8 mouse cellular contexts compared by ENCODE assay signal in genomic region chr1:166049046-166049827, GRCm38 (mm10). TPM values are rescaled to one million over a fixed set of nuclear protein-coding genes. Genes with fewer than 3 reads are reported as not detected.
DNase-seq lines count a peak whose midpoint lies in the region; ATAC-seq and TF ChIP-seq lines count a peak whose summit lies in the region.

No protein-coding gene starts in this region.

- H3K27me3 ChIP-seq in liver, embryonic 14.5 days (ENCODE audit: control insufficient read depth, insufficient read depth, low read length), result peaks cover 25% of the 10 kb centered on the region
- no peaks in the 10 kb centered on the region for H3K27me3 ChIP-seq in stomach, postnatal 0 days (ENCODE audit: control insufficient read depth, insufficient read depth, low read length)

- no peaks in the 10 kb centered on the region for H3K9me3 ChIP-seq in liver, embryonic 14.5 days (ENCODE audit: control insufficient read depth, low read length)
- H3K9me3 ChIP-seq in stomach, postnatal 0 days (ENCODE audit: control insufficient read depth, low read length), result no peaks in the 10 kb centered on the region

- ATAC-seq in liver, embryonic 14.5 days (ENCODE audit: insufficient read depth), result no peak
- no peak for ATAC-seq in stomach, postnatal 0 days (ENCODE audit: low FRiP score, low TSS enrichment)

- H3K27ac ChIP-seq in liver, embryonic 14.5 days, result no peak overlapping the region
- no peak overlapping the region; the same call in 1 of the 2 replicates for H3K27ac ChIP-seq in stomach, postnatal 0 days (replicated peaks)

- H3K4me1 ChIP-seq in liver, embryonic 14.5 days (replicated peaks; ENCODE audit: control insufficient read depth in 2 of 2, insufficient read depth in 2 of 2, low read length in 1 of 2), result peaks cover 0 to 9% of the 10 kb centered on the region in 2 experiments; a peak in 2 of 4 replicates
- peaks cover 5% of the 10 kb centered on the region; the same call in 1 of the 2 replicates for H3K4me1 ChIP-seq in stomach, postnatal 0 days (replicated peaks; ENCODE audit: control insufficient read depth, insufficient read depth)

- no peaks in the 10 kb centered on the region for H3K36me3 ChIP-seq in liver, embryonic 14.5 days (replicated peaks; ENCODE audit: control insufficient read depth, insufficient read depth, low read depth)
- H3K36me3 ChIP-seq in stomach, postnatal 0 days (ENCODE audit: control insufficient read depth, insufficient read depth, low read length), result no peaks in the 10 kb centered on the region

- no peak for TF ChIP-seq CTCF in liver, embryonic 14.5 days (IDR thresholded peaks at IDR 0.05; ENCODE audit: low read depth)
- TF ChIP-seq CTCF in stomach, postnatal 0 days (IDR thresholded peaks at IDR 0.05; ENCODE audit: low read depth), result no peak

- TF ChIP-seq EP300 in liver, embryonic 14.5 days (IDR thresholded peaks at IDR 0.05; ENCODE audit: low read depth), result no peak
- no peak for TF ChIP-seq EP300 in stomach, postnatal 0 days (optimal IDR thresholded peaks at IDR 0.05)

- H3K4me2 ChIP-seq in liver, embryonic 14.5 days (ENCODE audit: low read depth), result peak overlapping the region; percentile 65
- peak overlapping the region; percentile 87 for H3K4me2 ChIP-seq in stomach, postnatal 0 days (replicated peaks; ENCODE audit: low read depth)

- peak; percentile 20 to 49 for DNase-seq in cerebellum, postnatal 10 days
- no peak for DNase-seq in cerebellum, adult 11-12 months
- peak; percentile 26 for DNase-seq in right cerebral cortex, postnatal 4 days
- no peak for DNase-seq in right cerebral cortex, adult 2 months (ENCODE audit: low spot score in 2 of 2)
- DNase-seq in liver, embryonic 14.5 days (ENCODE audit: low read depth in 3 of 3, low spot score in 3 of 3), result no peak
- peak; percentile 19 for DNase-seq in stomach, postnatal 0 days (ENCODE audit: low spot score)
- no peak for DNase-seq in adrenal gland, adult (ENCODE audit: inconsistent age in 2 of 2, low spot score in 1 of 2)
- DNase-seq in ovary, postnatal 36 days (ENCODE audit: low spot score), result no peak

- no peak overlapping the region for H3K4me3 ChIP-seq in liver, embryonic 14.5 days (ENCODE audit: insufficient read depth in 1 of 2, low read depth in 2 of 2, low read length in 2 of 2)
- H3K4me3 ChIP-seq in stomach, postnatal 0 days (ENCODE audit: low read depth, low read length), result peak overlapping the region; percentile 38

- 27% methylated on average over 11 of the region's 11 CpGs for WGBS in liver, embryonic 14.5 days (ENCODE audit: insufficient replicate concordance)
- WGBS in stomach, postnatal 0 days, result 22% methylated on average over 11 of the region's 11 CpGs

- H3K9ac ChIP-seq in liver, embryonic 14.5 days (replicated peaks), result no peak overlapping the region
- peak overlapping the region; percentile 52; the same call in 1 of the 2 replicates for H3K9ac ChIP-seq in stomach, postnatal 0 days (ENCODE audit: low read length)

RNA-seq across cellular contexts. Expression of gene Pou2f1, which starts 46.8 kb away (rescaled TPM):
- 1.6 and 1.9 TPM in 2 replicates for polyA plus RNA-seq in liver, embryonic 14.5 days (2012; rRNA removed)
- polyA plus RNA-seq in liver, embryonic 14.5 days (2014; fragmentation: Nextera tagmentation; extraction: Ambion mirVana), result 3.9 and 4.2 TPM in 2 replicates
- 4.9 TPM in 2 replicates for polyA plus RNA-seq in stomach, postnatal 0 days (2015; fragmentation: Nextera tagmentation; extraction: Ambion mirVana)

Comparison
In these comparisons a context has a peak if more than half of its experiments do, and no peak if none do; other contexts are left out.
1. DNase-seq: peak in cerebellum, postnatal 10 days (2 of 2), right cerebral cortex, postnatal 4 days (single experiment) and stomach, postnatal 0 days (single experiment); none in cerebellum, adult 11-12 months (single experiment), right cerebral cortex, adult 2 months (0 of 2), liver, embryonic 14.5 days (0 of 3), adrenal gland, adult (0 of 2) and ovary, postnatal 36 days (single experiment).